Mouse (Mus musculus): ENCODE results near the gene S1pr2.

DNA sequence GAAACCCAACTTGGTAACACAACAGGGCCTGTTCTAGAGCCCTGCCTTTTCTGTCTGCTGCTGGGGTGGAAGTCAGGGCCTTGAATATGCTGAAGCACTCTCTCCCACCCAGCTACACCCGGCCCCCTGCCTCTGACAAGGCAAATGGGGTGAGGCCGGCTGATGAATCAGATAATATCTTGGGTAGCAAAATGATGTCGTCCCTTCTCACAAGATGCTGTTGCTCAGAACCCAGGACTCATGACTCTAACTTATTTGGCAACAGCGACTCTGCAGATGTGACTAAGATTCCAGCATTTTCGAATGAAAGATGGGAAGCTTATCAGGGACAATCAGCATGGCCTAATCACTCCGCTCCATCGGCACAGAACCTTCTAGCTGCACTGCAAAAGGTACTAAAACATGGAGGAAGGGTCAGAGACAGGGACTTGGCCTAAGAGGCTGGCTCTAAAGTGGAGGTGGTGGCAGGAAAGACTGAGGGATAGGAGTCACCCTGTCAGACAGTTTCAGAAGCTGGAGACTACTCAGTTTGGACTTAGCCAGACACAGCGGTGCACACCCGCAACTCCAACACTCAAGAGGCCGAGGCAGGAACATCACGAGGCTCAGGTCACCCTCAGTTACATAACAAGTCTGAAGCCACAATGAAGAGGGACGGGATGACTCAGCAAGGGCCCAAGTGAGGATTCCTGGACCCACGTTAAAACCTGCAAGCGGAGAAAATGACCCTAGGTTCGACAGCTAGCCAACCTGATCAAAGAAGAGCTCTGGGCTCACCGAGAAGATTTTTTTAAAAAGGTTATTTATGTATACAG is 30.3 kb downstream of the S1pr2 start:
- TF ChIP-seq JUND (conservative IDR thresholded peaks at IDR 0.05; ENCODE audit: low read depth, low read length): 0 out of 2 replicates have a peak, but pooled peaks have one; percentile 12
- no peak for TF ChIP-seq EP300 (IDR thresholded peaks at IDR 0.05; ENCODE audit: low read length)
- TF ChIP-seq CTCF (conservative IDR thresholded peaks at IDR 0.05 in 1 of 2, IDR thresholded peaks at IDR 0.05 in 1 of 2; ENCODE audit: low read depth in 2 of 2, low read length in 2 of 2): no peak
- TF ChIP-seq NELFE (IDR thresholded peaks at IDR 0.05; ENCODE audit: low read depth, low read length): no peak
- TF ChIP-seq MYC (IDR thresholded peaks at IDR 0.05; ENCODE audit: low read depth, low read length): no peak
- TF ChIP-seq KAT2A (IDR thresholded peaks at IDR 0.05; ENCODE audit: insufficient replicate concordance, low read length): no peak
- TF ChIP-seq CHD1 (IDR thresholded peaks at IDR 0.05; ENCODE audit: low read depth, low read length): no peak
- TF ChIP-seq TCF12 (IDR thresholded peaks at IDR 0.05; ENCODE audit: low read depth, low read length): no peak
- TF ChIP-seq POLR2A (IDR thresholded peaks at IDR 0.05; ENCODE audit: low read depth, low read length): no peak
- no peak for TF ChIP-seq CHD2 (IDR thresholded peaks at IDR 0.05; ENCODE audit: low read length)
- no peak for TF ChIP-seq MAZ (IDR thresholded peaks at IDR 0.05; ENCODE audit: low read depth, low read length)
